Mouse (Mus musculus): ENCODE measurements around the gene Nfix. TPM values are rescaled to one million over a fixed set of nuclear protein-coding genes. Genes with fewer than 3 reads are reported as not detected.

The Nfix gene
- total RNA-seq, 2 experiments from 2014 or later: 607 to 678 TPM

DNA sequence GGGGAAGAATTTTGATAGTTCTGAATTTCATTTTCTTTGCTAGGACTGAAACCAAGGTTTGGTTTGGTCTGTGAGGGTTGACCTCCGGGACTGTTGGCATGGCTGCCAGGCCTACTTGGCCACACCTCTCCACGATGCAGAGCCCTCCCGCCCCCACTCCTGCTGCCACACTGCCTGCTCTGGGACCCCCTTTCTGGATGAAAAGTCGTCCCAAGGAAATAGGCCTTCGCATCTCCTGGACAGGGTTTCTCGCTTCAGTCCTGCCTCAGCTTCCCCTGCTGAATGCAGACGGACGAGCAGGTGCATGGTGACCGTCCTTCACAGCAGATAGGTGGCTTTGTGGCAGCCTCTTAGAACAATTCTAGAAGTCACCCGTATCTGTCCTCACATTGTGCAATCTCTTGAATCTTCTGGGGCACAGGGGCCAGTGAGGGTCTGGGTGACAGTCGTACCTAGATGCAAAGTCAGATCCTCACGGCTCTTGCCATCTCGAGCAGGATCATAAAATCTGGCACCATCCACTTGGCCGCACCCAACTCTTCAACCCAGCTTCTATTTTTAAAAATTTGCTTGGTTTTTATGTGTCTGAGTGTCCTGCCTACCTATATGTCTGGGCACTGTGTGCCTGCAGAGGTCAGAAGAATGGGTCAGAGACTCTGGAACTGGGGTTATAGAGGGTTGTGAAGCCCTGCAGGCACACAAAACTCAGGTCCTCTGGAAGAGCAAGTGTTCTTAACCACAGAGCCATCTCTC, 31.6 kb downstream of the Nfix start:
- DNase-seq (ENCODE audit: low spot score in 2 of 2): no peak

DNA sequence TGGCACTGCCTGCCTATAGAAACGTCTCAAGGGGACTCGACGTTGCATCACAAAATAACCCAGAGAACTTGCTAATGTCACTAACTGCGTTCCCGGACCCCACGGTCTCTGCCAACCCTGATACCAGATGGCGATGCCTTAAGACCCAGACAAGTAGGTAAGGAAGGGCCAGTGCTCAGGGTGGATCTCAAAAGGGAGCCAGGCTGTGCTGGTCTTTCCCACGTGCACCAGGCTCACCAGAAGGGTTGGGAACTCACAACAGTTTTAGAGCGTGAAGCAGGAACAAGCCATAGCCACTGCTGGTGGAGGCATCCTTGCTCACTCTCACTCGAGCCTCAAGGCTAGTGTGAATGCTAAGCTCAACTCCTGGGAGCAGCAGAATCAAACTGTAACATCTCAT, 32.9 kb downstream of the Nfix start:
- no peak for DNase-seq (ENCODE audit: low spot score in 2 of 2)

DNA sequence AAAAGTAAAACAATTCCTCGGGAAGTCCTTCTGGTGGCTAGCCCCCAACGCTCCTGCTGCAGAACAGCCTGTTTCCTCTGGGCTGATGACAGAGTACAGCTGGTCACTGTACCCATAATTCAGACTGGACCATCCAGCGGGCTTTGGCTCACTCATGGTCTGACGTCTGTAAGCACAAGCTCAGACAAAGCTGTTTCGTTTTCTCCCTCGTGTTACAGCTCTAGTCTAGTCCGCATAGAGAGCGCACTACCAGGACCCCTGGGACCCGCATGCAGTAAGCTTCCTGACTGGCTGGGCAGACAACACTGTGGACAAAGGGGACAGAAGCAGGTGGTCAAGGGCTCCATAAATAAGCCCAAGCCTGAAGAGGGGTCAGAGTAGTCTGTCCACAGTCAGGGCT, 33.7 kb downstream of the Nfix start:
- no peak for DNase-seq (ENCODE audit: low spot score in 2 of 2)

DNA sequence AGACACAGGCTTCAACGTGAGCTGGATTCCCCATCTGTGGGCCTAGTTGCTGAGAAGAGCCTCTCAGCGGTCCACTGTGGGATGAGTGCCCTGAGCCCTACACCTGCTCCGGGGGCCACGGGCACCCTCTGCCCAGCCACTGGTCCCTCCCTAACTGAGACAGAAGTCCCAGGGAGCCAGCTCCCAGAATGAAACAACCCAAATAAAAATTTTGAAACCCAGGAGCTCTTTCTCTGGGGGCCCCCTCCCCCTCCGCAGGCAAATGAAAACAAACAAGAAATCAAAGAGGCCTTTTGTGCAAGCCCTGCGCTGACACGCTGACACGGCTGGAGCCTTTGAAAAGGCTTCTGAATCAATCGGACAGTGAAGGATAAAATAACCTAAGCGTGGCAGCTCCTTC, 34.5 kb downstream of the Nfix start:
- DNase-seq (ENCODE audit: low spot score in 2 of 2): no peak

DNA sequence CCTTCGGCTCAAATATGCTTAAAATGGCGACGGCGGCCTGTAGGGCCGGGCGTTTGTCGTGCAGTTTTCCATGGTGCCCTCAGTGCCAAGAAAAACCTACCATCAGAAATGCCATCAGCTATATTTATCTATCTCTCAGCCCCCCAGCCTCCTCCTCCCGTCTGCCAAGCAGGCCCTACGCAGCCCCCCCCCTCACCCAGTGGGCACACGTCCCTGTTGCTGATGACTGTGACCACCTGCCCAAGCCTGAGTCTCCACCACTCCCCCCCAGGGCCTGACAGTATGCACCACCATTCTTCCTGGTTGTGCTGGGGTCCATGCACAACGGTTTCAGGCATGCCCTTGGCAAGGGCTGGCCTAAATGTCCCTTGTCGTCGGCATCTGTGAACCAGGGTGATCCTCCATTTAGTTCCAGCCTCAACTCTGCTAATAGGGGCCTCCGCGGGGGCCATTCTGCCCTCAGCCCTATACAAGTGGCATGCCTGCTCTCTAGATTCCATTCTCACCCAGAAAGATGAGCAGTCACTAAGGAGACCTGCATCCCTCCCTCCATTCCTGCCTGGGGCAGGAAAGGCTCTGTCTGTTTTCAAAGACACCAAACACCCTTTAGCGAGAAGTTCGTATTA, 35.2 kb downstream of the Nfix start:
- DNase-seq (ENCODE audit: low spot score in 2 of 2): peak in 1 of 2 experiments; percentile 76

DNA sequence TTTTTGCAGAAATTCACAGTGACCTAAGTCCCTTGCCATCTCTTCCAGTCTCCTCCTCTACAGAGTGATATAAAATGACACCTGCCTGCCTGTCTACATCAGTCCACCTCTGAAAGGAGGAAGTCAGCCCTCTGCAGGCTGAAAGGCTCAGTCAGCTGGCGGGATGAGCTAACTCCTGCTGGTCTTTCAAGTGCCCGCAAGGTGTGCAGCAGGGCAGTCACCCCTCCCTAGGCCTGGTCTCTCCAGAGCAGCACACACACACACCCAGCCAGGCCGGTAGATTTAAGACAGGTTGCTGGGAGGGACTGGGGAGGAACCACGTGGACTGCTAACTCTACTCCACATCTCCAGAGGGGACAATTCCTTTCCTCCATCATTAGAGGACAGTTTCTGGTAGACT, 36.0 kb downstream of the Nfix start:
- no peak for DNase-seq (ENCODE audit: low spot score in 2 of 2)

DNA sequence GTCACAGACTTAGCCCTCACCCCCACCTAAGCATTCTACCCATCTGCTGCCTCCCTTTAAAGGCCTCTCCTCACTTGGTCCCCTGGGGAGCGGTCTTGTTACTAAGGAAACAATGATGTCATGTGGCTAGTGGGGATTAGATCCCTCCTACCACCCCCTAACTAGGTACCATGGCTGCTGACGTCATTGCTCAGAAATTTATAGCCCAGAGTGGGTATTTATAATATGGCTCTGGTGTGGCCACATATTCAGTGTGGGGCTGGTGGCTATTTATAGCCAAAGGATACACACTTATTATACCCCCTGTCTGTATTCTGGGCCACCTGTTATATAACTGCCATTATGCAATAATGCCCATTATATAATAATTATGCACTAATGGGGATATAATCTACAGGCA, 39.2 kb downstream of the Nfix start:
- DNase-seq (ENCODE audit: low spot score in 2 of 2): no peak

DNA sequence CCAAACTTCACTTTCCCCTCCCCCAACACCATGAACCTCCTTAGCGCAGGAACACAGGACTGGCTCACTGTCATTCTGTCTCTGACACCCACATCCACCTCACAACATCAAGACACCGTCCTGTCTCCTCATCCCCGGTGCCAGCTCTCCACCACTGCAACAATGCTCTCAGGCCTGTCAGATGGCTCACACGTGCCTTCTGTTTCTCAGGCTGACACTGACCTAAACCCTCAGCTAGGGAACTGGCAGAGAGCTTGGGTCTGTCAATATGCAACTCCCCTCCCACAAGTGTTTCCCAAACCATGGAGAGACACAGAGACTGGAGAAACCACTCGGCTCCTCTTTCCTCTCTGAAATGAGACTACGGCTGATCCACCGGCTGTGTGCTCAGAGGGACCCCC, 39.7 kb downstream of the Nfix start:
- no peak for DNase-seq (ENCODE audit: low spot score in 2 of 2)

DNA sequence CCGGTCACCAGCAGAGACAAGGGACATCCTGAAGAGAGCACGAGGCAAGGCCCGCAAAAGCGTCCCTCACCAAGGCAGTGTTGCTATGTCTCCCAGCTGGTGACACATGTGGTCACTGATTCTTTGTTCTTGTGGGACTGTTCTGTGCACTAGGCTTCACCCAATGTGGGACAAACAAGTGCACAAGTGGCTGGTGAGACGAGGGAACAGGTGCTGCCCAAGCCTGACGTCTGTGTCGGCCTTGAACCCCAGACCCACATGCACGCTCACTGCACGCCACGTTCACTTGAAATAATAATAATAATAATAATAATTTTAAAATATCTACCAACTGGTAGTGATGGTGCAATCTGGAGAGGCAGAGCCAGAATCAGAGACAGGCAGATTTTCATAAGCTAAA, 40.4 kb downstream of the Nfix start:
- no peak for DNase-seq (ENCODE audit: low spot score in 2 of 2)

DNA sequence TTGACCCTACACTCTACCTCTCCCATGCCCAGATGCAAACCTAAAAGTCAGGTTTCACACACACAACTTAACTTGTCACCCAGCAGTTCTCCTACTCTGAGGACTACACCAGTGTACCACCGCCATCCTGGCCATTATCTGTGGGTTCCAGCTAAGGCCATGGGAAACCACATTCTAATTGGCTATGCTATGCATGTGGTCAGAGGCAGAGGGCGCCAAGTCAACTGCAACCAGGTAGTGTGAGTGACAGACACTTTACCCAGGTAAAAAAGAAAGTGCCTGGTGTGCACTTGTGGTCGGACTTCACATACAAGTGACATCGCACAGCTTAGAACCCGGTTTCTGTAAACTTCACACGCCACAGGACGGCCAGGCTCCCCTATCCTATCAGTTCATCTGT, 41.0 kb downstream of the Nfix start:
- DNase-seq (ENCODE audit: low spot score in 2 of 2): no peak

DNA sequence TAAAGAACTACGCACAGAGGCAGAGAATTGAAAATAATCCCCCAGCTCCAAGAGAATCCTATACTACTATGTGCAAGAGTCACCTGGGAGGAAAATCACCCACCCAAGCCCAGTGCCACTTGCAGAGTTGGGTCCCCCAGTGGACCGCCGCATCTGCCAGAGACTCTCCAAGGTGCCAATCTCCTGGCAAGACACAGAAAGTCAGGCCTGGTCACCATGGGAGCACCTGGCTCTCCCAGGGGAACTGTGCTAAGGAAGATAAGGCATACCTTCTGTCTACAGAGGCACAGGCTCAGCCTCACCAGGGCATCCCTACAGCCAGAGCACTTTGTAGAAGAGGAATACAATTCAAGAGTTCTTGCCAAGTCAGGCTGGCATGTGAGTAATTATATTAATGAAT, 41.8 kb downstream of the Nfix start:
- DNase-seq (ENCODE audit: low spot score in 2 of 2): no peak

DNA sequence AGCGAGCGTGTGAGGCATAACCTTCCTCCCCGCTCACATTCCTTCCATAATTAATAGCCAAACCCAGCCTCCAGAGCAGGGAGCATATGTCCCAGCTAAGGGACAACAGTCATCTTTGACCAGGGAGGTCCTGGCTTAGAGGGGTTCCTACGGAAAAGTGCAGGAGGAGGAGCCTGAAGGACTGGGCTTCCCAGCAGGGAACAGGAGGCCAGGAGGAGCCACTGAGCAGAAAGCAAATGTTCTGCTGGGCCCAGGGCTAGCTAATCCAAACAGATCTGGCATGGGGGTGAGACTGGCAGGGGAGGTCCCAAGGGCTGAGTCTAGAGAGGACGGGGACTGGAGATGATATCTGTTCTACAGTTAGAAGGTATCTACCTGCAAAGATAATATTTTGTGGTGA, 42.6 kb downstream of the Nfix start:
- DNase-seq (ENCODE audit: low spot score in 2 of 2): no peak

DNA sequence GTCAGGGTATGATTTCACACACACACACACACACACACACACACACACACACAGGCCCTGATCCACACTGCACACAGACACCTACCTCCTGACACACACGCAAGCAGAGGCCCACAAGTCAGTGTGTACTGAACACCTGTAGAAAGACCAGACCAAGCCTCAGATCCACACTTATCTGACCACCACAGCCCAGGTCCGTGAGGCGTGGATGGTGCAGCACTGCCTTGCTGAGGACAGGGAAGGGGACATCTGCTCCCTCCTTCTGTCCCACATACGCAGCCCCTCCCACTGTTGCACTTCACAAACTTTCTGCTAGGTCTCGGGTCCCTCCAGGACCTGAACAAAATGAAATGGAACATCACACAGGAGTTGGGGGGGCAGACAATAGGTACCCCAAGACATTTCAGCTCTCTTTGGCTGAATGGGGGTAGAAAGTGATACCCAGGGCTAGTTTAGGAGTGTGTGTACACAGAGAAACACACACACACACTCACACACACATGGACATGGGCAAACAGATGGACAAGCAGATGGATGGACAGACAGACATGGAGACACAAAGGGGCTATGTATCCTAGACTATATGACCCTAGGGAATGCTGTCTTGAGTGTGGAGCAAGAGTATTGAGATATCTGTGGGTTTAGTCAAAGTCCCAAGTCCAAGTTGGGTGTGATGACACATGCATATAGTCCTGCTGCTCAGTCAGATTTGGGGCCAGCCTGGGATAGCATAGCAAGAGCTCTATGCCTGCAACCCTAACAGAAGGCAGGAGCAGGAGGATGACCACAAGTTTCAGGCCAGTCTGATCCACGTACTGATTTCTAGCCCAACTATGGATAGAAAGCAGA, 47.2 kb downstream of the Nfix start:
- no peak for DNase-seq (ENCODE audit: low spot score in 2 of 2)

DNA sequence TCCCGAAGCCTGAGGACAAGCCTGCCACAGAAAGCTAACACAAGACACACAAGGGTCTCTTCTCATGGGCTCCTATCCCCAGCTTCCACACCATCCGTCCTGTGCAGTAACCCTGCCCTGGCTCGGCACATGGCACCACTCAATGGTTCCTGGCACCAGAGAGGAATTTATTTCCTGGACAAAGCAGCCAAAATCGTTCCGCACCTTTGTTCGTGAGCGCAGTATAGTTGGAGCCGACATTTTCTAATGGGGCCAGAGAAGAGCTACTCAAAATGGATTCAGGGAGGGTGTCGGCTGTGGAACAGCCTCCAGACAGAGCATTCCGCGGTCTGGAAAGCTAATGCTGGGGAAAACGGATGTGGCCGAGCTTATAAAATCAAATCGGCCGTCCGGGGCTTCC, 50.6 kb downstream of the Nfix start:
- no peak for DNase-seq (ENCODE audit: low spot score in 2 of 2)

DNA sequence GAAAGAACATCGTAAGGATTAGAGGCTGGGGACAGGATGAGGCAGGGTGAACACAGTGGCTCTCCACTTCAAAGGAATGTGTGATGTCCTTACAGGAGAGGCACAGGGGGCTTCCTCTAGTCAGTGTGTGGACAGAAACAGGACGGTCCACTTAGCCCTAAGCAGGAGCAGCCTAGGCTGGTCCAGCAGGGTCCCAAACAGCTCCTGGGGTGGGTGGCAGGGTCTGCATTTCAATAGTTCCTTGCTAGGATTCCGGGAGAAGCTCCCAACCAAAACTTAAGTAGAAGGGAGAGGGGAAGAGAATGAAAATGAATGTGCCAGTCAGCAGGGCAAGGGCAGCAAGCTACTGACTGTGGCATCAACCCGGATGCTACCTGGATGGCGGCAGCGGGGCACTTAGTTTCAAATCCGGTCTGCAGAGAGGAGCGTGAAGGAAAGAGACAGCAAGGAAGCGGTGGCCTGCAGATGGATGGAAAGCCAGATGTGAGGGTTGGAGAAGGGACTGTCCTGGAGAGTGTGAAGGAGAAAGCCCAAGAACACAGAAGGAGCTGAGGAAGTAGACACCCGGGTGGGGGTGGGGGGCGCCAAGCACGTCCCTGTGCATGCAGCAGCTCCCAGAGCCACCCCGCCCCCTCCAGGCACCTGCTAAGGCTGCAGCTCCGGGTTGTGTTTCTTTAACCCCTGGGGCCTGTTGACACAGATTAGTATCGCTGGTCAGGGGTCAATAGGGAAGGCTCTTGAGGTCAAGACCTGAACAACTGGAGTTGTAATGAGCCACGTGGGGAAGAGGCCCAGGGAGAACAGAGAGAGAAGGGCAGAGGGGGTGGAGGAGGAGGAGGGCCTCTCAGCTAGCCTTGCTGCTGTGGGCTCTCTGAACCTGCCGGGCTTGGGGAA, 54.9 kb downstream of the Nfix start:
- DNase-seq (ENCODE audit: low spot score in 2 of 2): no peak

DNA sequence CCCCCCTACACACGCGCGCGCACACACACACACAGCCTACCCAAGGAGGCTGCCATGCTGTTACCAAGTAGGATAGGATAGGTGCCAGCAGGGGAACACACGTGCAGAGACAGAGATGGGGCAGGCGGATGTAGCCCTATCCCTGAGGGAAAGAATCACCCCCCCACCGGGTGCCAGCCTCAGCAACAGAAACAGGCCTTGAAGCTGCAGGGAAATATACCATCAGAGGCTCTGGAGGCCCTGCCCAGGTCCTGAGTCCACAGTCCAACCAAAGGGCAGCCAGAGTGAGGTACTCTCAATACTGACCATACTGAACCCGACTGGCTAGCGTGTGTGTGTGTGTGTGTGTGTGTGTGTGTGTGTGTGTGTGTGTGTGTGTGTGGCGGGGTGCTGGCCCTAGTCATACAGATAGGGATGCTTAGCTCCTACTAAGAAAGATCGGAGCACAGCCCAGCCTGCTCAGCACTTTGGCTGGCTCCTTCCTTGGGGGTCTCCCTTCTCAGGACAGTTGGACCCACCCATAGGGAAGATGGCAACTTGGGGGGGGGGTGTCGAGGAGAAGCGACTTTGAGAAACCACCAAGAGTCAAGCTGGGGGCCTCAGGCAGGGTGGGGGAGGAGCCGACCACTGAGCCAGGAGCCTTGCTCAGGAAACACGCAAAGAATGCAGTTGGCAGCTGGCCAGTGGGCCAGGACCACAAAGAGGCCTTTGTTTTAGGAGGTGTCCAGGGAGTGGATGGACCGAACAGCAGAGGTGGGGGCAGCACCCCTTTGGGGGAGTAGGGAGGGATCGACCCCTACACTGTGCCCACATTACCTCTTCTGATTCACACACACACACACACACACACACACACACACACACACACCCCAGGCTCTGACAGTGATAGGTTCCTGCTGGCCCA, 56.4 kb downstream of the Nfix start:
- peak in 1 of 2 experiments; percentile 69 for DNase-seq (ENCODE audit: low spot score in 2 of 2)

DNA sequence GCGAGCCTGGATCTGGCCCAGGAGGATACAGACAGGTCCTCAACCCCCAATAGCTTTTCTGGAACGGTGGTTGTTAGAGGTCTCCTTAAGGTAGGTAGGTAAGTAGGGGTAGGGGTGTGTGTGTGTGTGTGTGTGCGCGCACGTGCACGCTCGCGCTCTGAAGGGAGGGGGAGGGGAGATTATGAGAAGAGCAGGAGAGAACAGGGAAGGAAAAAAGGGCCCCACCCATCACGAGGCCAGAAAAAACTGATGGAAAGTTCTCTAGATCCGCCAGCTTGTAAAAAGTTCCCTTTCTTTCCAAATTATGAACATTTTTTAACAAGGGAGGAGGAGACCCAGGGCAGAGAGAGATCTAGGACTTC, 57.1 kb downstream of the Nfix start:
- DNase-seq (ENCODE audit: low spot score in 2 of 2): no peak

DNA sequence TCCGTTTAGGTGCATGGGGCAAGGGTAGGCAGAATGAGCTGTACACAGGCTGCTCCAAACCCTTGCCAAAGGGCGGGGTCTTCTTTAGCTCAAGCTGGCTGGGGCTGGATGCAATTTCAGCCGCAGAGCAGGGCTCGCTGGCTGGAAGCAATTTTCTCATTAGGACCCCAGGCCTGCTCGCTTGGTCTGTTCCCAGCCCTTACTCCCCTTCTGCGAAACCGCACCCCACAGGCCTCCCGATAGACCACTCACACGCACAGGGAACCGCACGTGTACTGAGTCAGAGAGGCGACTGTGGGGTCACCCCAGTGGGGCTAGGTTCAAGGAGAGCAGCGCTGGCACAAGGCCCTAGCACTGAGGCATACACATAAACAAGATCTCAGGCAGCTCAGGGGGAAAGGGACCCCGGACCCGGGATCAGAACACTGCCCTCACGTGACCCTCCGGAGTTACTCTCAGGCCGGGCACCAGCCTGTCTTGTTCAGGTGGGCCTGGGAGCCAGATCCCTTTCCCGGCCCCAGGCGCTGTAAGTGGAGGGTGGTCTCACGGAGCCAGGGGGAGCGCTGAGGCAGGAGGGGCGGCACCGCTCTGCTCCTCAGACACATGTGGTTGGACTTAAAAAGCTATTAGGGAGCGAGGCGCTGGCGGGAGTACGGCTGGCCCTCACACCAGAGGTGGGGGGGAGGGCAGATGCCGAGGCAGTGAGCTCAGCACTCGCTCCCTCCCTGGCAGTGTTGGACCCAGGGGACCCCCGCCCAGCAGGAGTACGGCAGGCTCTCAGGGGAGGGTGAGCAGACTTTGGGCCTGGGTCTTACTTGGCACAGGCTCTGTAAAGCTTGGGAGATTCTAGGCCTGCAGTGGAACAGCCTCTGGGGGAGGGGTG, 57.7 kb downstream of the Nfix start:
- no peak for DNase-seq (ENCODE audit: low spot score in 2 of 2)

All from layer of hippocampus, postnatal 10 days (tissue).